Mouse (Mus musculus): ENCODE results near the gene Antxr1. TPM values are rescaled to one million over a fixed set of nuclear protein-coding genes. Genes with fewer than 3 reads are reported as not detected.

Antxr1 gene
- total and polyA plus RNA-seq, 3 experiments: 0.16 to 0.23 (median 0.21) TPM

GRCm38 (mm10) chr6:87085026-87085425, 250.6 kb downstream of the Antxr1 start:
- Histone ChIP-seq H3K27ac (ENCODE audit: insufficient read depth, low read depth) (no peak overlapping the region), H3K79me2 (replicated peaks; ENCODE audit: control insufficient read depth, extremely low read depth, insufficient read depth, poor library complexity, severe bottlenecking) (no peaks in the 10 kb centered on the region), H3K36me3 (replicated peaks in 1 of 2; ENCODE audit: control insufficient read depth in 1 of 2, insufficient read depth in 1 of 2, low read length in 1 of 2) (peaks cover 71 to 94% of the 10 kb centered on the region in 2 experiments), H3K4me1 (ENCODE audit: control insufficient read depth in 1 of 2, insufficient read depth in 2 of 2) (peaks cover 0 to 9% of the 10 kb centered on the region in 2 experiments; a peak in 2 of 4 replicates), H3K9me3 (replicated peaks; ENCODE audit: low read length) (no peaks in the 10 kb centered on the region), H3K4me2 (ENCODE audit: insufficient read depth, low read depth, poor library complexity, severe bottlenecking) (no peak overlapping the region), H3K9ac (ENCODE audit: insufficient read depth, low read depth) (no peak overlapping the region), H3K27me3 (replicated peaks) (no peaks in the 10 kb centered on the region), H3K4me3 (replicated peaks in 1 of 3; ENCODE audit: low read depth in 2 of 3, low read length in 2 of 3, poor library complexity in 1 of 3) (no peak overlapping the region)
- in situ Hi-C loops (cut with MboI; ENCODE audit: low pct_ligation_motif_present, low pct_unique_long_range_greater_than_20kb, low sequenced_read_pairs): no loop called here
- DNase-seq (ENCODE audit: extremely low read depth): no peak
- dilution Hi-C loops (cut with MboI; ENCODE audit: extremely low pct_ligation_motif_present, extremely low pct_unique_long_range_greater_than_20kb, low sequenced_read_pairs): no loop called here
- no peak for TF ChIP-seq ELF1 (IDR thresholded peaks at IDR 0.05; ENCODE audit: low read depth, low read length)
- no peak for TF ChIP-seq SIN3A (IDR thresholded peaks at IDR 0.05; ENCODE audit: low read length)
- no peak for TF ChIP-seq NELFE (IDR thresholded peaks at IDR 0.05; ENCODE audit: low read depth, low read length)
- TF ChIP-seq EP300 (IDR thresholded peaks at IDR 0.05; ENCODE audit: low read length): no peak
- TF ChIP-seq USF2 (conservative IDR thresholded peaks at IDR 0.05; ENCODE audit: low read depth, low read length): no peak
- TF ChIP-seq IRF4 (IDR thresholded peaks at IDR 0.05; ENCODE audit: low read depth, low read length): no peak

Other genes starting within 250 kb of the Antxr1 start
- gene D6Ertd527e, start 231.1 kb downstream of the Antxr1 start, total RNA-seq (2012; rRNA removed): 0.08 and 0.34 TPM in 2 replicates
- not detected in 2 replicates for gene D6Ertd527e, start 231.1 kb downstream of the Antxr1 start, total RNA-seq (2014; rRNA removed)
- gene D6Ertd527e, start 231.1 kb downstream of the Antxr1 start, polyA plus RNA-seq (2012; ENCODE audit: insufficient read length, low read depth): 0.10 TPM in 1 of 2 replicates, not detected in the other
- gene Gkn1, start 15.1 kb upstream of the Antxr1 start, total RNA-seq (2012; rRNA removed): not detected in 2 replicates
- gene Gkn1, start 15.1 kb upstream of the Antxr1 start, total RNA-seq (2014; rRNA removed): not detected in 2 replicates
- not detected in 2 replicates for gene Gkn1, start 15.1 kb upstream of the Antxr1 start, polyA plus RNA-seq (2012; ENCODE audit: insufficient read length, low read depth)
- not detected in 2 replicates for gene Gkn2, start 37.5 kb upstream of the Antxr1 start, total RNA-seq (2012; rRNA removed)
- not detected in 2 replicates for gene Gkn2, start 37.5 kb upstream of the Antxr1 start, total RNA-seq (2014; rRNA removed)
- not detected in 2 replicates for gene Gkn2, start 37.5 kb upstream of the Antxr1 start, polyA plus RNA-seq (2012; ENCODE audit: insufficient read length, low read depth)
- not detected in 2 replicates for gene Gkn3, start 53.1 kb upstream of the Antxr1 start, total RNA-seq (2012; rRNA removed)
- gene Gkn3, start 53.1 kb upstream of the Antxr1 start, total RNA-seq (2014; rRNA removed): 0.42 TPM in 1 of 2 replicates, not detected in the other
- not detected in 2 replicates for gene Gkn3, start 53.1 kb upstream of the Antxr1 start, polyA plus RNA-seq (2012; ENCODE audit: insufficient read length, low read depth)
- not detected in 2 replicates for gene Bmp10, start 93.2 kb upstream of the Antxr1 start, total RNA-seq (2012; rRNA removed)
- not detected in 2 replicates for gene Bmp10, start 93.2 kb upstream of the Antxr1 start, total RNA-seq (2014; rRNA removed)
- not detected in 2 replicates for gene Bmp10, start 93.2 kb upstream of the Antxr1 start, polyA plus RNA-seq (2012; ENCODE audit: insufficient read length, low read depth)
- 9.3 and 11.7 TPM in 2 replicates for gene Arhgap25, start 197.4 kb upstream of the Antxr1 start, total RNA-seq (2012; rRNA removed)
- gene Arhgap25, start 197.4 kb upstream of the Antxr1 start, total RNA-seq (2014; rRNA removed): 11.2 and 12.5 TPM in 2 replicates
- gene Arhgap25, start 197.4 kb upstream of the Antxr1 start, polyA plus RNA-seq (2012; ENCODE audit: insufficient read length, low read depth): 16.5 TPM in 2 replicates